Comparison of ENCODE assay signal across 8 mouse cellular contexts in genomic region chr4:68954322-68954901, GRCm38 (mm10). TPM values are rescaled to one million over a fixed set of nuclear protein-coding genes. Genes with fewer than 3 reads are reported as not detected.
DNase-seq lines count a peak whose midpoint lies in the region; ATAC-seq lines count a peak whose summit lies in the region.

Gene Brinp1, minus strand, starts transcription at chr4:68954397.

- H3K27ac ChIP-seq in heart, embryonic 10.5 days, result peak within 1 kb of the TSS; percentile 22; the same call in 1 of the 2 replicates
- H3K27ac ChIP-seq in forebrain, embryonic 11.5 days (ENCODE audit: low read depth, low read length), result no peak within 1 kb of the TSS
- no peak within 1 kb of the TSS for H3K27ac ChIP-seq in intestine, embryonic 16.5 days (ENCODE audit: low read length)
- no peak within 1 kb of the TSS for H3K27ac ChIP-seq in neural tube, embryonic 11.5 days (ENCODE audit: low read depth, low read length)

- H3K4me3 ChIP-seq in heart, embryonic 10.5 days, result peak within 1 kb of the TSS; percentile 68
- peak within 1 kb of the TSS; percentile 38 for H3K4me3 ChIP-seq in forebrain, embryonic 11.5 days (ENCODE audit: low read depth, low read length)
- peak within 1 kb of the TSS; percentile 58 for H3K4me3 ChIP-seq in intestine, embryonic 16.5 days (ENCODE audit: low read length)
- peak within 1 kb of the TSS; percentile 55 for H3K4me3 ChIP-seq in neural tube, embryonic 11.5 days (ENCODE audit: low read depth, low read length)

- H3K4me2 ChIP-seq in forebrain, embryonic 11.5 days (ENCODE audit: low read depth, low read length, severe bottlenecking), result peak within 1 kb of the TSS; percentile 68
- H3K4me2 ChIP-seq in intestine, embryonic 16.5 days (ENCODE audit: low read depth, low read length), result peak within 1 kb of the TSS; percentile 89
- H3K4me2 ChIP-seq in neural tube, embryonic 11.5 days (ENCODE audit: low read depth), result peak within 1 kb of the TSS; percentile 95

- no peaks in the 10 kb centered on the region for H3K9me3 ChIP-seq in heart, embryonic 10.5 days
- H3K9me3 ChIP-seq in forebrain, embryonic 11.5 days (ENCODE audit: control insufficient read depth, low read length), result no peaks in the 10 kb centered on the region
- H3K9me3 ChIP-seq in intestine, embryonic 16.5 days (ENCODE audit: control insufficient read depth, low read length), result no peaks in the 10 kb centered on the region
- H3K9me3 ChIP-seq in neural tube, embryonic 11.5 days (ENCODE audit: control insufficient read depth, low read length), result no peaks in the 10 kb centered on the region

- ATAC-seq in forebrain, embryonic 11.5 days (replicated peaks; ENCODE audit: low FRiP score), result peak; percentile 94
- peak; percentile 92 for ATAC-seq in intestine, embryonic 16.5 days
- ATAC-seq in neural tube, embryonic 11.5 days (ENCODE audit: insufficient read depth, low FRiP score, low TSS enrichment), result peak; percentile 89

- H3K36me3 ChIP-seq in heart, embryonic 10.5 days, result no peaks in the 10 kb centered on the region
- no peaks in the 10 kb centered on the region for H3K36me3 ChIP-seq in forebrain, embryonic 11.5 days (ENCODE audit: control insufficient read depth, insufficient read depth, low read length)
- no peaks in the 10 kb centered on the region for H3K36me3 ChIP-seq in intestine, embryonic 16.5 days (ENCODE audit: control insufficient read depth, insufficient read depth, low read length)
- H3K36me3 ChIP-seq in neural tube, embryonic 11.5 days (ENCODE audit: control insufficient read depth, insufficient read depth, low read length), result no peaks in the 10 kb centered on the region

- WGBS in heart, embryonic 10.5 days, result 1% methylated on average over 33 of the region's 33 CpGs
- 0% methylated on average over 33 of the region's 33 CpGs for WGBS in forebrain, embryonic 11.5 days
- under 1% methylated on average over 33 of the region's 33 CpGs for WGBS in intestine, embryonic 16.5 days
- WGBS in neural tube, embryonic 11.5 days, result under 1% methylated on average over 31 of the region's 33 CpGs

- peak; percentile 87 for DNase-seq in heart, embryonic 10.5 days (ENCODE audit: low spot score)
- no peak for DNase-seq in heart, adult 8-10 months (ENCODE audit: low spot score)
- peak; percentile 77 for DNase-seq in brain, embryonic 18.5 days (ENCODE audit: low read depth, low spot score)
- peak; percentile 89 for DNase-seq in forebrain, embryonic 11.5 days (ENCODE audit: low spot score)
- peak; percentile 65 for DNase-seq in liver
- DNase-seq in neural tube, embryonic 11.5 days (ENCODE audit: low spot score), result peak; percentile 85
- DNase-seq in spleen, postnatal 14 days (ENCODE audit: low spot score in 2 of 2), result no peak

- H3K9ac ChIP-seq in forebrain, embryonic 11.5 days (ENCODE audit: low read length), result peak within 1 kb of the TSS; percentile 16
- H3K9ac ChIP-seq in intestine, embryonic 16.5 days (ENCODE audit: low read depth, low read length), result peak within 1 kb of the TSS; percentile 59
- H3K9ac ChIP-seq in neural tube, embryonic 11.5 days (ENCODE audit: low read length), result peak within 1 kb of the TSS; percentile 54

- peaks cover 4% of the 10 kb centered on the region; the same call in 1 of the 2 replicates for H3K4me1 ChIP-seq in heart, embryonic 10.5 days
- H3K4me1 ChIP-seq in forebrain, embryonic 11.5 days (replicated peaks; ENCODE audit: control insufficient read depth, insufficient read depth, low read length), result 0 out of 2 replicates have a peak, but pooled peaks cover 1% of the 10 kb centered on the region
- H3K4me1 ChIP-seq in intestine, embryonic 16.5 days (ENCODE audit: control insufficient read depth, insufficient read depth, low read length), result peaks cover 3% of the 10 kb centered on the region; the same call in 1 of the 2 replicates
- no peaks in the 10 kb centered on the region for H3K4me1 ChIP-seq in neural tube, embryonic 11.5 days (ENCODE audit: control insufficient read depth, insufficient read depth, low read length)

- peaks cover 39% of the 10 kb centered on the region for H3K27me3 ChIP-seq in heart, embryonic 10.5 days (ENCODE audit: insufficient read depth, poor library complexity, severe bottlenecking)
- peaks cover 6% of the 10 kb centered on the region; the same call in 1 of the 2 replicates for H3K27me3 ChIP-seq in forebrain, embryonic 11.5 days (ENCODE audit: control insufficient read depth, insufficient read depth, low read length)
- H3K27me3 ChIP-seq in intestine, embryonic 16.5 days (replicated peaks; ENCODE audit: control insufficient read depth, insufficient read depth, low read length), result no peaks in the 10 kb centered on the region
- H3K27me3 ChIP-seq in neural tube, embryonic 11.5 days (ENCODE audit: control insufficient read depth, insufficient read depth, low read length), result no peaks in the 10 kb centered on the region

RNA-seq across cellular contexts. Expression of gene Brinp1, which starts in this region (rescaled TPM):
- 1.2 and 3.4 TPM in 2 replicates for polyA plus RNA-seq in heart, embryonic 10.5 days (2016; fragmentation: Nextera tagmentation; extraction: Ambion mirVana)
- total RNA-seq in heart, adult 8-10 months (2022), result under 1 TPM in 3 of 4 experiments, not detected in 1; 0.16 to 0.50 (median 0.29) TPM
- polyA plus RNA-seq in forebrain, embryonic 11.5 days (2014; fragmentation: Nextera tagmentation; extraction: Ambion mirVana), result 4.2 and 5.8 TPM in 2 replicates
- polyA plus RNA-seq in intestine, embryonic 16.5 days (2015; fragmentation: Nextera tagmentation; extraction: Ambion mirVana), result 3.6 and 4.5 TPM in 2 replicates
- 10.8 and 11.9 TPM in 2 replicates for polyA plus RNA-seq in neural tube, embryonic 11.5 days (2014; fragmentation: Nextera tagmentation; extraction: Ambion mirVana)

Comparison
In these comparisons a context has a peak if more than half of its experiments do, and no peak if none do; other contexts are left out.
1. DNase-seq: peak in heart, embryonic 10.5 days (single experiment), brain, embryonic 18.5 days (single experiment), forebrain, embryonic 11.5 days (single experiment), liver (single experiment) and neural tube, embryonic 11.5 days (single experiment); none in heart, adult 8-10 months (single experiment) and spleen, postnatal 14 days (0 of 2).
2. Peak in every context shown above with its lines, with median percentiles within 50 percentile points of each other: H3K4me3 ChIP-seq, ATAC-seq, H3K4me2 ChIP-seq and H3K9ac ChIP-seq.